Mouse (Mus musculus): ENCODE data around the gene Gli2. TPM values are rescaled to one million over a fixed set of nuclear protein-coding genes. Genes with fewer than 3 reads are reported as not detected.

Gli2 gene
- total and polyA plus RNA-seq, 3 experiments = 1.5 to 11.3 TPM; not detected in 1

- H3K36me3 ChIP-seq (ENCODE audit: control insufficient read depth in 1 of 2, insufficient read depth in 2 of 2, low read length in 2 of 2) = no peaks in the 10 kb centered on the region
- H3K27me3 ChIP-seq (ENCODE audit: control insufficient read depth in 1 of 2, insufficient read depth in 2 of 2, low read length in 2 of 2) = no peaks in the 10 kb centered on the region
- no peaks in the 10 kb centered on the region for H3K79me2 ChIP-seq (ENCODE audit: control insufficient read depth, insufficient read depth, low read length, poor library complexity)
- no peak overlapping the region for H3K4me3 ChIP-seq (ENCODE audit: control insufficient read depth in 1 of 2, insufficient read depth in 1 of 2, low read depth in 2 of 2, low read length in 2 of 2)
- no peaks in the 10 kb centered on the region for H3K9me3 ChIP-seq (replicated peaks; ENCODE audit: insufficient read depth, low read length)
- H3K27ac ChIP-seq (ENCODE audit: control insufficient read depth, low read depth, low read length) = no peak overlapping the region
- H3K4me1 ChIP-seq (ENCODE audit: control insufficient read depth in 1 of 2, insufficient read depth in 2 of 2, low read length in 2 of 2) = no peaks in the 10 kb centered on the region
- no peak for DNase-seq (ENCODE audit: low read depth, low spot score)
- TF ChIP-seq ELF1 (IDR thresholded peaks at IDR 0.05; ENCODE audit: low read depth, low read length) (no peak), ZC3H11A (IDR thresholded peaks at IDR 0.05; ENCODE audit: low read depth, low read length) (no peak), JUND (IDR thresholded peaks at IDR 0.05; ENCODE audit: low read depth, low read length) (no peak), TAL1 (IDR thresholded peaks at IDR 0.05; ENCODE audit: low read length) (no peak), ZMIZ1 (IDR thresholded peaks at IDR 0.05; ENCODE audit: low read depth, low read length) (no peak), ZKSCAN1 (IDR thresholded peaks at IDR 0.05; ENCODE audit: low read depth, low read length) (no peak), MYB (IDR thresholded peaks at IDR 0.05; ENCODE audit: low read depth, low read length) (no peak), KAT2A (conservative IDR thresholded peaks at IDR 0.05; ENCODE audit: low read depth, low read length) (no peak), SIN3A (IDR thresholded peaks at IDR 0.05; ENCODE audit: low read length) (no peak), MAFK (IDR thresholded peaks at IDR 0.05; ENCODE audit: borderline replicate concordance, low read depth, low read length) (no peak), TCF12 (IDR thresholded peaks at IDR 0.05; ENCODE audit: low read depth, low read length) (no peak), NRF1 (IDR thresholded peaks at IDR 0.05; ENCODE audit: insufficient read depth, low read depth, low read length, poor library complexity, severe bottlenecking) (no peak), POLR2A (IDR thresholded peaks at IDR 0.05; ENCODE audit: control insufficient read depth in 1 of 2, insufficient read depth in 1 of 2, low read depth in 1 of 2, low read length in 2 of 2, poor library complexity in 1 of 2) (no peak), EP300 (IDR thresholded peaks at IDR 0.05; ENCODE audit: low read depth in 1 of 2, low read length in 2 of 2) (no peak), ETS1 (IDR thresholded peaks at IDR 0.05; ENCODE audit: low read depth, low read length) (no peak), MEF2A (IDR thresholded peaks at IDR 0.05; ENCODE audit: extremely low read depth, insufficient replicate concordance, low read depth, low read length, poor library complexity, severe bottlenecking) (no peak)
- no peak overlapping the region for H3K9ac ChIP-seq (ENCODE audit: control insufficient read depth, low read depth, low read length, poor library complexity, severe bottlenecking)
These were observed 101.1 kb downstream of the Gli2 start for GRCm38 (mm10) chr1:118952318-118952717.

- no peak overlapping the region for H3K27ac ChIP-seq (ENCODE audit: control insufficient read depth, low read depth, low read length)
- H3K79me2 ChIP-seq (ENCODE audit: control insufficient read depth, insufficient read depth, low read length, poor library complexity) = no peaks in the 10 kb centered on the region
These were observed 105.0 kb downstream of the Gli2 start for GRCm38 (mm10) chr1:118948407-118948806.

More at GRCm38 (mm10) chr1:118948407-118948806, 105.0 kb downstream of the Gli2 start:
- H3K4me3 ChIP-seq (ENCODE audit: control insufficient read depth in 1 of 2, insufficient read depth in 1 of 2, low read depth in 2 of 2, low read length in 2 of 2) = no peak overlapping the region
- TF ChIP-seq JUND (IDR thresholded peaks at IDR 0.05; ENCODE audit: low read depth, low read length) (no peak), ZNF384 (IDR thresholded peaks at IDR 0.05; ENCODE audit: low read depth, low read length) (no peak), GATA1 (IDR thresholded peaks at IDR 0.05; ENCODE audit: low read depth, low read length) (no peak), MAZ (IDR thresholded peaks at IDR 0.05; ENCODE audit: low read depth, low read length) (no peak), USF2 (IDR thresholded peaks at IDR 0.05; ENCODE audit: borderline replicate concordance in 1 of 2, insufficient read depth in 1 of 2, low read depth in 1 of 2, low read length in 2 of 2) (no peak), RCOR1 (IDR thresholded peaks at IDR 0.05; ENCODE audit: low read depth, low read length) (no peak), MEF2A (IDR thresholded peaks at IDR 0.05; ENCODE audit: extremely low read depth, insufficient replicate concordance, low read depth, low read length, poor library complexity, severe bottlenecking) (no peak), SIN3A (IDR thresholded peaks at IDR 0.05; ENCODE audit: low read length) (no peak), TAL1 (IDR thresholded peaks at IDR 0.05; ENCODE audit: low read length) (no peak), TCF12 (IDR thresholded peaks at IDR 0.05; ENCODE audit: low read depth, low read length) (no peak), ZKSCAN1 (IDR thresholded peaks at IDR 0.05; ENCODE audit: low read depth, low read length) (no peak), USF1 (IDR thresholded peaks at IDR 0.05; ENCODE audit: low read depth, low read length) (no peak), ELF1 (IDR thresholded peaks at IDR 0.05; ENCODE audit: low read depth, low read length) (no peak), ETS1 (IDR thresholded peaks at IDR 0.05; ENCODE audit: low read depth, low read length) (no peak), NRF1 (IDR thresholded peaks at IDR 0.05; ENCODE audit: insufficient read depth, low read depth, low read length, poor library complexity, severe bottlenecking) (no peak), POLR2AphosphoS2 (IDR thresholded peaks at IDR 0.05; ENCODE audit: low read length) (no peak)
- no peaks in the 10 kb centered on the region for H3K9me3 ChIP-seq (replicated peaks; ENCODE audit: insufficient read depth, low read length)
- no peak for DNase-seq (ENCODE audit: low read depth, low spot score)
- H3K9ac ChIP-seq (ENCODE audit: control insufficient read depth, low read depth, low read length, poor library complexity, severe bottlenecking) = no peak overlapping the region
- no peaks in the 10 kb centered on the region for H3K4me1 ChIP-seq (ENCODE audit: control insufficient read depth in 1 of 2, insufficient read depth in 2 of 2, low read length in 2 of 2)
- H3K36me3 ChIP-seq (ENCODE audit: control insufficient read depth in 1 of 2, insufficient read depth in 2 of 2, low read length in 2 of 2) = no peaks in the 10 kb centered on the region
- no peaks in the 10 kb centered on the region for H3K27me3 ChIP-seq (ENCODE audit: control insufficient read depth in 1 of 2, insufficient read depth in 2 of 2, low read length in 2 of 2)

All from MEL (cell line).